Mouse (Mus musculus) kidney, postnatal 14 days (tissue): ENCODE data around the gene Dnajb4.
"Not testable (repeated sequence)": the region's sequence is repeated elsewhere in the genome, so short reads cannot be mapped to it uniquely, and the experiment has no call there.

Experiments
- DNase-seq: peaks from one replicate; pipeline ENCODE4 v3.0.0; 2022; ENCODE audit warnings: mixed read lengths

Dnajb4 gene

DNA sequence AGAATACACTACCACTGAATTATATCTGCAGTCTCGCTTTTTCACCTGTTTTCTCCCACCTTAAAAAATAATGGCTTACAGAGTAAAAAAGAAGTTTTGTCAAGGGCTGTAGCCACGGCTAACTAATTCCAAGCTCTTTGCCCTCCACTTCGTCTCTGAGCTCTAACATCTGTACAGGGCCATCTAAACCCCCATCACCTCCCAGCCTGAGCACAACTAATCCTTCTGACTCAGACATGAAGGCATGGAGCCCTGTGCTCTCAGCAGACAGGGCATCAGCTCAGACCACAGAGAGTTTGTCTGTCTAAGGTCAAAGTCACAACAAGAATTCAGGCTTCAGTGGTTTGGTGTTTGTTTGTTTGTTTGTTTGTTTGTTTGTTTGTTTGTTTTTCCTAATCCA is 68.0 kb downstream of the Dnajb4 start:
- DNase-seq: no peak

DNA sequence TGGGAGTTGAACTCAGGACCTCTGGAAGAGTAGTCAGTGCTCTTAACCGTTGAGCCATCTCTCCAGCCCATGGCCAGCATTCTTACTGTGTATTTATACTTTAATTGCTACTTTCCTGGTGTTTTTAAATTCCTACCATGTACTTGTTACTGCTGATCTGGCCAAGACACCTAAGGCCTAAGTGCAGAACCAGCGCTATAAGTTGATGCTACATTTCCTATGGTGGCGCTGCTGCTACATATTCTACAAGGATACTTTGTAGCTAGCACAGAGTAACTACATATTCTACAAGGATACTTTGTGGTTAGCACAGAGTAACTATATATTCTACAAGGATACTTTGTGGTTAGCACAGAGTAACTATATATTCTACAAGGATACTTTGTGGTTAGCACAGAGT is 70.8 kb downstream of the Dnajb4 start:
- not testable (repeated sequence) for DNase-seq

GRCm38 (mm10) chr3:152136106-152136505 is 74.0 kb downstream of the Dnajb4 start:
- not testable (repeated sequence) for DNase-seq

GRCm38 (mm10) chr3:152133621-152134020 is 76.5 kb downstream of the Dnajb4 start:
- DNase-seq: no peak

- DNase-seq: no peak
Observed at GRCm38 (mm10) chr3:152130963-152131362, 79.1 kb downstream of the Dnajb4 start.

- DNase-seq: not testable (repeated sequence)
Observed at GRCm38 (mm10) chr3:152129426-152129825, 80.7 kb downstream of the Dnajb4 start.

DNA sequence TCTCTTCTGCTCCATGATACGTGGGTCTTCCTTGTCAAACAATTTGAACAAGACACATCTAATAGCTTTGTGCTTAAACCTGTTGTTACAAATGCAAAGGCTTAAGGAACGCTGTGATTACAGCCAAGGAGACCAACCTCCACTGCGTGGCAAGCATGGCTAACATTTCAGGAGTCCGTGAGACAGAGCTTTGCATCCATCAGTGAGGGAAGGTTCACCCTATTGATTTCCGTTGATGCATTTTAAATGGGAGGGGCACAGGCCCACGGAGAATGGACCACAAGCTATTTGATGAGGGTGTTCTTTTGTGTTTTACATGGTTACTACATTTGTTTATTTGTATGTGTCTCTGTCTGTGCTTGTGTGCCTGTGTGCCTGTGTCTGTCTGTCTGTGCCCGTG is 81.5 kb downstream of the Dnajb4 start:
- DNase-seq: no peak
